Mouse (Mus musculus) adrenal gland, adult 18-20 months (tissue): ENCODE results near the gene Spata9. TPM values are rescaled to one million over a fixed set of nuclear protein-coding genes. Genes with fewer than 3 reads are reported as not detected.
"Not testable (repeated sequence)": the region's sequence is repeated elsewhere in the genome, so short reads cannot be mapped to it uniquely, and the experiment has no call there.

Source experiments
- DNase-seq, 2 experiments: peaks; one replicate each; pipeline ENCODE4 v3.0.0; 2021 to 2022; ENCODE audit warnings: low spot score in 2 of 2
- long read RNA-seq, 2 experiments: library from polyadenylated mRNA; stranded (forward); transcript quantifications; one replicate each; pipeline ENCODE4 v2.0.0; 2021
- total RNA-seq, 2 experiments: library from RNA; stranded (reverse); gene quantifications; 1 replicate in 1 of 2; 2 replicates in 1 of 2; pipeline ENCODE4 v1.2.3; 2021

Gene Spata9
- total RNA-seq, result not detected
- long read RNA-seq, experiment 1, result 0 reads
- long read RNA-seq, experiment 2, result 0 reads

DNA sequence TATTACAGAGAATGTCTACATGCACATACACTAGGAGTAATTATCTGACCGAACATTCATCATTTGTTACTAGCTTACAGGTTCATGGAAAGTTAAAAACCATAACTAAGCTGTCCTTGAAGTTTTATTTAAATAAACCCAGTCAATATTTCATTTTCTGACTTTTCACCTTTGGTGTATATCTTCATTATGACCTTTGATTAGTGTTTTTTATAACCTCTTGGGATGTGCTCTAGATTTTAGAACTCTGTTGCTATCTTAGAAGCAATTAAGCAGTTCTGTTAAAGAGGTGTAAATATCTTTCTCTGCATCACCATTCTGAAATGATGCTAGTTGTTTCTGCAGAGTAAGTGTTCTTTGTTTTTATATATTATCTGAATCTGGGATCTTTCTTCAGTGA is at the start of gene Spata9:
Gene Spata9, plus strand, starts transcription at position 301 of the 400 bp plus-strand sequence.
- no peak for DNase-seq

DNA sequence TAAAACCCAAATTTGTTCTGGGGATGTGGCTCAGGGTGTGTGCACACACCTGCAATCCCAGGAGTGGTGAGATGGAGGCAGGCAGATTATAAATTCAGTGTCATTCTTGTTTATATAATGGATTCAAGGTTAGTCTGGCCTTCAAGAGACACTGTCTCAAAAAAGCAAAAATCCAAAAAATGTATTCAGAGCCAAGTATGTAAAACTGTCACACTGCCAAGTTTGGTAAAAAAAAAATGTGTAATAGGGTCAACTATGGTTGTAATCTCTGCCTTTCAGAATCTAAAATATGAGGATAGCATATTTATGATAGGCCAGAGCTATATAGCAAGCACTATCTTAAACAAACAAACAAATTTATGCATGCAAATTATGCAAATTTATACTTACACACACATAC is 39.0 kb upstream of the Spata9 start:
- DNase-seq, result no peak

DNA sequence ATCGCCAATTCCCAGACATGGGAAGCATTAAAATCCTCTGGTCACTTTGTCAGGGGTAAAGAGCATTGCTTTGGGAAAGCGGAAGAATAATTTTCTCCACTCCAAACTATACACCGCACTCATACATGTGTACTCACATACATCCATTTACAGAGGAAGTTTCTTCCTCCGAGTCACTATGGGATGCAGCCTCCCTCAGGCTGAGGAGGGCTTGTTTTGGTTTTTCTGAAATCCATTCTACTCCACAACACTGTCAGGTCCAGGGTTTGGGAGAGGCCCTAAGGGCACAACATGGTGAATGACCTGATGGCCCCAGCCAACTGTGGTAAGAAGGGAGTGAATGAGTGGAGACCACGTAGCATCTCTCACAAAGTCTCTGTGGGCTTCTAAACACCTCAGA is 37.9 kb upstream of the Spata9 start:
- not testable (repeated sequence) for DNase-seq

DNA sequence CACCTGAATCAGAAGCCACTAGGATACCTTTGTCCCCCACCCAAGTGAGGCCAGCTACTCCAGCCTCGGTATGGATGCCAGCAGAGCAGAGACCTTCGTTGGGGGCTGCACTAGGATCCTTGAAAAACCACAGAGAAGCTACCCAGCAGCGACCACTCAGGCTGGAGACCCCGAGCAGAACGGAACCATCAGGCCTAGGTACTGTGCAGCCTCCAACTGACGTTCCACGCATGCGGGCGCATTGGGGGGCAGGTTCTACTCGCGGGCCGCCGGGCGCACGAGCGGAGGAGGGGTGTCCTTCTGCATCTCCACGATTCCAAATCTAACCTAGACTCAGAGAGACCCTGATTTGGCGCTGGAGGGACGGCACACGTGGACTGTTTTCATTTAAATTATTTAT is 36.9 kb upstream of the Spata9 start:
- no peak for DNase-seq

DNA sequence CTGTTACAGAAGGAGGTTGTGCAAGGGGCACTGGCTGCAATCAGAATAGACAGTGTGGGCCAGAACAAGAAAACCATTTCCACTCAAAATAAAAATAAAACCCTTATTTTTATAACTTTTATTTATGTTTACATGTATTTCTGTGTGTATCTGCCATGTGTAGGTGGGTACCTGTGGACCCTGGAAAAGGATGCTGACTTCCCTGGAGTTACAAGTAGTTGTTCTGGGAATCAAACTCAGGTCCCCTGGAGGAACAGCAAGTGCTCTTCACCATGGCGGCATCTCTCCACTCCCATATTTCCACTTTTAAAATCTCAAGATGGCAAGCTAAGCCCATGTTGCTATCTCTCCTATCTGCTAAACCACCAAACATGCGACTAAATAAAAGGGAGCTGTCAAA is 36.3 kb upstream of the Spata9 start:
- no peak for DNase-seq

DNA sequence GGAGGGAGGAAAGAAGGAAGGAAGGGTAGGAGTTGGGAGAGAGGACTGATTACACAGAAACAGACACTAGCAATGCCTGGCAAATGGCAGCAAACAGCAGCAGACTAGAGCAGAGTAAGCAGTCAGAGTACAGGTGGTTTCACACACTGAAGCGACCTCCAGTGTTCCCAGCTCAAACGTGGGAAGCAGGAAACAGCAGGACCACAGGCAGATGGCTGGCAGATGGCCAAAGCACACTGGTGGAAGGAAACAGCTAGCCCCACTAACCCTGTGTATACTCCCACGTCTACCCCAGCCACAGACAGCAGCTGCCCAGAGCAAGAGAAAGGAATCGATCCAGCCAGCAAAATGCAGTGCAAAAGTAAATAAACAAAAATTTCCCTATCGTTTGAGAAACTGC is 35.9 kb upstream of the Spata9 start:
- DNase-seq, result no peak

DNA sequence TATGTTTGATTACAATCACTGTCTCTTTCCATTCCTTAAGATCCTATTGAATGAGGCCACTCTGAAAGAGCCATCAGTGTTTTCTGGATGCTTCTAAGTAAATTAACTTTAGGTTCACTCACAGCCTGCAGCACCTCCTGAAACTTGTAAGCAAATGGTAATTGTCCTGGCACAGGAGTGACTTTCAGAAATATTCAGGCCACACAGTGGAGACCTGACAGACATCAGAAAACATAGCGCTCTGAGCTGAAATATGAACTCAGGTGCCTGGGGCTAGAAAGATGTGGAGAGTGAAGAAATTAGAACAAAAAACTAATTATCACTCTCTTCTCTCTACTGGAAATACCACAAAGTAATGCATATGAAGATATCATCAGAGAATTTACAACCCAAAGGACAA is 33.7 kb upstream of the Spata9 start:
- DNase-seq, result no peak

DNA sequence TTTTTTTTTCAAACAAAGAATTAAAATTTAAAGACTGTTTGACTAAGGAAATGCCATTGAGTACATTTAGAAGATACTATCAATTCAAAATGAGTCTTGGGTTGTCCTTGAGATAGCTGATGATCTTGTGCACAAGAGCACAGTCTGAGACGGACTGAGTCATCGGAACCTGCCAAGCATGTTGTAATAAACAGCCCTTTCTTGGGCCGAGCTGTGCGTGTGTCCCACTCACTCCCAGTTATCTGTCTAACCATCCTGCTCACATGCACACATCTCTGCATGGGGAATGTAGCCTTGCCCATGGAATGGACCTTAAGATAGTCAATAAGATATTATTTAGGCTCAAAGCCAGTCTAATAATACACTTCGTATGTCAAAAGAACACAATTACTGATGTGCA is 28.1 kb upstream of the Spata9 start:
- DNase-seq, result no peak

DNA sequence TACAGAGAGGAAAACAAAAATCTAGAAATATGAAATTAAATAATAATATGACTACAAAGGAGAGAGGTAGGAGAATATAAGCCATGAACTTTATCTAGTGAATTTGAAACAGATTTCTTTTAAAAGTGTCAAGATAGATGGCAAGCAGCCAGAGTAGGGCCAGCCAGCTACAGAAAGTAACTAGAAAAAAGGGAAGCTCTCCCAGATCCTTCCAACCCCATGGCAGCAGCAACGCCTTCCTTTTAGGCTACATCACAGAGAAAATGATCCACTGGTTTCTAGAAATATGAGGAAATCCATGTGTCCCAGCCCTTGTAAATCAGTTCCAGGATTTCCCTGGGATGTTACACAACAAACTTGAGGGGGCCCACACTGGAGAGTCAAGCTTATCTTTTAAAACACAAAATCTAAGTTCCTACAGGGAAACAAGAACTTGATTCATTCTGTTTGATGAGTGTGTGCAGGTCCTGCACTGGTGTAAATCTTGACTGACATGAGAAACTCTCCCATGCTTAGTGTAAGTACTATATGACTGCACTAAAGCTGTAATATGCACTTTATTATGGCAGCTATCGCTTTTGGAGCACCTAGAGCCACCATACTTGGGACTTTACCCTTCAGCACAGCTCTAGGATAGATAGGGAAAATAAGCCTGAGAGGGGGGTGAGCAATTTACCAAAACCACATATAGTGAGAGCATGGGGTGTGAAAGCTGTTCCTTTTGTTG is 26.0 kb upstream of the Spata9 start:
- no peak for DNase-seq

DNA sequence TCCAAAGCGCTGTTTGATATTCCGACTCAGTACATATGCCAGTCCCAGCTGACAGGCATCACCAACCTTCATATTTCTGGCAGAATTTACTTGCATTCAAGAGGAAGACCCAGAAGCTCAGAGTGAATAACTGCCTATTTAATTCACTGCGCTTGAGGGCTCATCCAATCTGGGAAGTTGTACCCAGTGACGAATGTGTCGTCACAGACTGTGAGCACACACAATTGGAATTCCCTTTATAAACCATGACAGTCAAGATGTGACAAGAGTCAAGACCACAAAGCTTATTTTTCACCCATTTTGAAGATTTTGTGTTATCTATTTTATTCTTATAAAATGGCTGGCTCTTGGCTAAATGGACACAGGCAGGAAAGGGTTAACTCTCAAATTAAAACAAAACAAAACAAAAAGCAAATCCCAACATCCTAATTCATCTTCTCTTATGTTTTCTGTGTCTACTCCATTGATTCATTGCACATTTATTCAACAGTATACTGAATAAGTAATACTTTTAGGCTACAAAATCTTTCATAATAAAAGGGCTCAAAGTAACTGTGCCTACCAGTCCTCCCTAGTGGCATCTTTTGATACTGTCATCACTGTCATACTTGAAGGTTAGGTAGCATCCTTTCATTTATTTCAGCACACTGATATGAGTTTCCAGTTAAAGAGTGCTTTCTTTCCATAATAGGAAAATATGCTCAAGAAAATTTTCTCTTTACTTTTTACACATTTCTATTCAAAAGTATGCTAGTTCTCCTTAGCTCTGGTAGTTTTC is 25.2 kb upstream of the Spata9 start:
- DNase-seq, result no peak

DNA sequence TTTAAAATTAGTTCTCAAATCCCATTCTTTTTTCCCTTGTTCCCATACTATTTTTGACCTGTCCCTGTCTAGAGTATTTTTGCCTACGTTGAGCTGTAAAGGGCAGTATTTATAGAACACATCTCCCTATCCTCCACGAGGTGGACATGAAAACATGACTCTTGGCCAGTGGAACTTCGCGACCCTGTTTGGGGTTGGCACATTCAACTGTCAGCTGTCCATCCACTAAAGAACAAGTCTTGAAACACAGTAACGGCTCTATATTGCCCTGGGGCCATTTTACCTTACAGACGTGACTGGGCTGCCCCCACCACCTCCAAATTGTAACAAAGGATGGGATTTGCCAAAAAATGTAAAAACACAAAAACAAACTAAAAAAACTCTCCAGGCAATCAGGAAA is 24.2 kb upstream of the Spata9 start:
- DNase-seq, result peak in 1 of 2 experiments; percentile 6

DNA sequence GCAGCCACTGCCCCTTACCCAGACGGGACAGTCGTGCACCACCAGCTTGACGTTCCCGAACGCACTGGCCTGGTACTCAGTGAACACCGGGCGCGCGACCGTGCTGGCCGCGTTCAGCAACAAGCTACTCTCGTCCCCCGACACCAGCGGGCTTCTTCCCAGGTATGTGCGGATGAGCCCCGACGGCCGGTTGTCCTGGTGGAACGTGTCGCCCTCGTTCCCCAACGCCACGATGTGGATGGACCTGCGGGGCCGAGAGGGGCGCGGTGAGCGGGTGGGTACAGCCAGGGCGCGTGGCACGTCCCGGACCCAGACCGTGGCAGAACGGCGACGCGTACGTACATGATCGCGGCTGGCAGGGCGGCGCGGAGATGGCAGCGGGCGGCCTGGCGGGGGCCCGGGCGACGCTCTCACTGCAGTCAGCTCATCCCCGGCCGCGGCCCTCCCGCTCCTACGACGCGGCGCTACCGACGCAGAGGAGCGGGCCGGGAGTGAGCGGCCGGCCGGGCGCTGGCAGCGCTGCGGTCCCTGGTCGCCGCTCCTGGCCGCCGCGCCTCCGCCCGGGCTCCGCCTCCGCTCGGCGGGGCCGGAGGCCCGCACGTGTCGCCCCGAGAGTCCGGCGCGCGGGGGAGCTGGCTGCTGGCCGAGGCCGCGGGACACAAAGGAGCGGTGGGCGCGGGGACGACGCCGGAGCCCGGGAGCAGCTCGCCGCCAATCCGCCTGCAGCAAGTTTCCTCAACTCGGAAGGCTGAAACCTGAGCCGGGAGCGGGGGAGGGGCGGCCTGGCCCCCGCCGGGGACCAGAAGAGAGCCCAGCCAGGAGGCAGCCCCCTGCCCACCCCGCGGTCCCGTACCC is 23.5 kb upstream of the Spata9 start, which contains the start of gene Rhobtb3:
Gene Rhobtb3, minus strand, starts transcription at position 737 of the 855 bp plus-strand sequence.
- DNase-seq, result peak; percentile 67 to 69

DNA sequence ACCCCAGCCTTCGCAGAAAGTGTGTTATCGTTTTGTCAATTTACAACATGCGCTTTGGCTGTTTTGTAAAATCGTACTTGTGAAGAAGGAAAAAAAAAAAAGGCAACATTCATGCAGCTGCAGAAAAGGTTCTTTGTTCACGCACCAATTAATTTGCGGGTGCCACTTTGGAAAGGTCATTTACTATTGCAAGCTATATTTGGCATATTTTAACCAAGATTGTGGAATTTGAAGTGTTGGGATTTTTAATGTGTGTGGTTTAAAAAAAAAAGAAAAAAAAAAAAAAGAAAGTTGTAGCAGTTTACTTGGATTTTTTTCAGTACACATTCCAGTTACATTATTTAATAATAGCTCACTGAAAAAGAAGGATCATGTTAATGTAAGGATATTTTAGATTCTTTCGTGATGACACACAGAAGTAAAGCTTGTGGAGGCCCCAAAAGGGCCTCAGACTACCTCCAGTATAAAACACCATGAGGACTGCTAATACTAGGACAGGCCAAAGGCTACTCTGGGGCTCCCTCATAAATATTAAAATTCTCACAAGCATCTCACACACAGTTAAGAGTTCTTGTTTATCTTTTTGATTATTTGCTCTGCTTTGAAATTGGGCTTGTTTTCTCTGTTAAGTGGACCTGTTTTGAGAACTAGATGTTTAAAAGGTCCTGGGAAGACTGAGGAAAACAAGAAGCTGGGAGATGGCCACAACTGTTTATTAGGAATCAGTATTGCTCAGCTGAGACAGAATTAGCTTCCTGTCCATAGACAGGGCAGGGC is 22.7 kb upstream of the Spata9 start:
- no peak for DNase-seq

DNA sequence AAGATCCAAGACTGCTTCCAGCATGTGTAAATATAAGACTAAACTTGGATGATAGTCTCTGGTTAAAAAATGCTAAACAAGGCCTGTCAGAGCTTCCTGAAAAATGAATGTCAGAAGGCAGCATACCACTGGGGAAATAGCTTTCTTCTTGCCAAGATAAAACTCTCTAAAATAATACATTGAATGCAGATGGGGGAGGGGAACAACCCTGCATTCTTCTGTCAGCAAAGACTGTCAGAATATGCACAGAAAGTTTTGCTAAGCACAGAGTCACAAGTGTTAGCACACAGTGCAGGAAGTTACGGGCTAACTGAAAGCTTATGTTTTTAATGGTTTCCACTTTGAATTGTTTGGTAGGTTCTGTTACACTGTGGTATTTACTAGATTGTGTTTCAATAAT is 16.7 kb upstream of the Spata9 start:
- DNase-seq, result no peak

DNA sequence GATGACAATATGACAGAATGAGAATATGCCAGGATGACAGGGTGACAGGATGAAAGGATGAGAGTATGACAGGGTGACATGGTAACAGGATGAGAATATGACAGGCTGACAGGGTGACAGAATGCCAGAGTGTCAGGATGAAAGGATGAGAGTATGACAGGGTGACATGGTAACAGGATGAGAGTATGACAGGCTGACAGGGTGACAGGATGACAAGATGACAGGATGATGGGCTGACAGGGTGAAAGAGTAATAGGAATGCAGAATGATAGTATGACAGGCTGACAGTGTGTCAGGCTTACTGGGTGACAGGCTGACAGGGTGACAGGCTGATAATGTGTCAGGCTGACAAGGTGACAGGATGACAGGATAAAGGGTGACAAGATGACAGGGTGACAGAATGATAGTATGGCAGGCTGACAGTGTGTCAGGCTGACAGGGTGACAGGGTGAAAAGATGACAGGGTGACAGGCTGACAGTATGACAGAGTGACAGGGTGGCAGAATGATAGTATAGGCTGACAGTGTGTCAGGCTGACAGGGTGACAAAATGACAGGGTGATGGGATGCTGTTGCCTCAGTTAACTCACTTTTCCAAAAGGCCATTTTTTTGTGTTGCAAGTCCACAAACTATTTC is 11.5 kb upstream of the Spata9 start:
- DNase-seq, result no peak

DNA sequence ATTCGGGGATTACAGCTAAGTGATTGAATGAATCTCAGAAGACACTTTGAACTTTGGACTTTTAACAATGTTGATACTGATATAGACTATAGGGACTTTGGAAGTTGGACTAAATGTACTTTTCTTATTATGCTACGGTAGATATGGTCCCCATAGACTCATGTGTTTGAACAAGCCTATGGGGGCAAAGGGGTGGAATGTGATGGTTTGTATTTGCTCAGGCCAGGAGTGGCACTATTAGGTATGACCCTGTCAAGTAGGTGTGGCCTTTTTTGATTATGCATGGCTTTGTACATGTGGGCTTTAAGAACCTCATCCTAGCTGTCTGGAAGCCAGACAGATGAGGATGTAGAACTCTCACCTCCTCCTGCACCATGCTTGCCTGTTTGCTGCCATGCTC is 7.5 kb downstream of the Spata9 start:
- no peak for DNase-seq

DNA sequence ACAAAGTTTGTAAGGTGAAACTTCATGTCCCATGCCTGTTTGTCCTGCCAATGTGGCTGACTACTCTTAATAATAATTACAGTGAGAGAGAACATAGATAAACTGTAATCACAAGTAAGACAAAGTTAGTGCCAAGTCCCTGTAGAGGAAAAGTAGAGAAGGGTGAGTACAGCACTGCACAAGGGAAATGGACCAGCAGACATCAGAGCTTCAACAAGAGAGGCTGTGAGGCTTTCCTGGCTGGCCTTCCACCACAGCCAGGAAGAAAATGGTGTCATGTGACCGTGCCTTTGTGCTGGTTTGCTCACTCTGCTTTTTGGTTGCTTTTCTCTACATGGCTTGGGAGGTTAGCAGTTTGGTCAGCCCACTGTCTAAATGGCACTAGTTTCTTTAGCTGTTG is 8.7 kb downstream of the Spata9 start:
- DNase-seq, result no peak

DNA sequence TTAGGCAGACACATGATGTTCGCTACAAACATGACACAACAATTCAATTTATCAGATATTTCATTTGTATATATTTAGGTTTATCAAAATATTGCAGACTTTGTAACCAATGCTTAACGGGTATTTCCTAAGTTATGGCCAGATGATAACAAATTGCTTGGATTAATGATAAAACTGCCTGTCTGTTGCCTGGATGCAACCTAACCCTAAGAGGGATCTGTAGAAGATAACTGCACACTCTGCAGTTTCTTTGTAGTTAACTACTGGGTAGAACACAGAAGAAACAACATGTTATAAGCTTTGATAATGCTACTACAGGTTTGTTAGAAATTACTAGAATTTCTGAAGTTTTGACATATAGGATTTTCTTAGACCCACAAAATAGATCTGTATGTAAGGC is 9.3 kb downstream of the Spata9 start:
- no peak for DNase-seq

DNA sequence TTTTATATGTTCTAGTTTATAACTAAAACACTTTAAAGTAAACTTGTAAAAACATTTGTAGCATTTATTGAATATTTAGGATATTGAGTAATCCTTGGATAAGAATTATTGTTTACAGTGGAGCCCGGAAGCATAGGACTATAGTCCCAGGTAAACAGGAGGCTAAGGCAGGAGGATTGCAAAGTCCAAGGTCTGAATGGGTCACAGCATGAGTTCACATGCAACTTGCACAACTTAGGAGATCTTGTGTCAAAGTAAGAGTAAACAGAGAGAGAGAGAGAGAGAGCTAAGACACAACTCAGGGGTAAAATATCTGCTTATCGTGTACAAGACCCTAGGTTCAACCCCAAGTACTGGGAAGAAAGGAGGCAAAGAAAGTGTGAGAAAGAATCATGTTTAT is 9.7 kb downstream of the Spata9 start:
- no peak for DNase-seq

DNA sequence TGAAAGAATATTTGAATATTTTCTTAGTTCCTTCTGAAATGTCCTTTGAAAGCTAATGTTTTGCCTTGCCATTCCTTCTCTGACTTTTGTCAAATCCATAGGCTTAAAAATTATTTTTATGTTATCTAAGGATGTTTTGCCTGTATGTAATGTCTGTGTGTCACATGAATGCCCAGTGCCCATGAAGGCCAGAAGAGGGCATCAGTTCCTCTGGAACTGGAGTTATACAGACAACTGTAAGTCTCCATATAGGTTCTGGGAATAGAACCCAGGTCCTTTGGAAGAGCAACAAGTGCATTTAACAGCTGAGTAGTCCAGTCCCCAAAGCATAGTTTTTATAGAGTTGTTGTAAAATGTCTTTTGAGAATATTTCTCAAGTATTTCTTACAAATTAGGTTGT is 15.0 kb downstream of the Spata9 start:
- no peak for DNase-seq
